Mouse (Mus musculus): ENCODE results near the gene Klhl8.

GRCm38 (mm10) chr5:103846609-103847008, 64.5 kb downstream of the Klhl8 start:
- TF ChIP-seq POLR2A (IDR thresholded peaks at IDR 0.05; ENCODE audit: low read depth, low read length) (no peak), CTCF (IDR thresholded peaks at IDR 0.05; ENCODE audit: borderline replicate concordance, insufficient read depth, low read length) (no peak)

All from embryonic fibroblast, embryonic 13.5 days (primary cell).